Mouse (Mus musculus): Measurements from ENCODE around the gene Mdga2.

- TF ChIP-seq UBTF (IDR thresholded peaks at IDR 0.05; ENCODE audit: low read depth, low read length) = no peak
- TF ChIP-seq EP300 (IDR thresholded peaks at IDR 0.05; ENCODE audit: low read length) = no peak
- TF ChIP-seq CTCF (conservative IDR thresholded peaks at IDR 0.05 in 1 of 2, IDR thresholded peaks at IDR 0.05 in 1 of 2; ENCODE audit: low read depth in 2 of 2, low read length in 2 of 2) = no peak
- no peak for TF ChIP-seq ZC3H11A (IDR thresholded peaks at IDR 0.05; ENCODE audit: low read depth, low read length)
- no peak for TF ChIP-seq MAFK (IDR thresholded peaks at IDR 0.05; ENCODE audit: insufficient replicate concordance, low read length)
- TF ChIP-seq ZNF384 (IDR thresholded peaks at IDR 0.05; ENCODE audit: low read depth, low read length) = no peak
- no peak for TF ChIP-seq POLR2A (IDR thresholded peaks at IDR 0.05; ENCODE audit: low read depth, low read length)
These were observed 752.0 kb downstream of the Mdga2 start for GRCm38 (mm10) chr12:66470243-66470863.
